Mouse (Mus musculus) T-cell, adult 66 days (primary cell): ENCODE results near the gene Cpsf6. TPM values are rescaled to one million over a fixed set of nuclear protein-coding genes. Genes with fewer than 3 reads are reported as not detected.

Experiments used
- total RNA-seq, 2 experiments: library from RNA; stranded (reverse); gene quantifications; 3 replicates in 1 of 2; 4 replicates in 1 of 2; pipeline ENCODE4 v1.2.4; 2023

Cpsf6 gene
- 10 to 100 TPM; 96.8 to 99.9 TPM for total RNA-seq

DNA sequence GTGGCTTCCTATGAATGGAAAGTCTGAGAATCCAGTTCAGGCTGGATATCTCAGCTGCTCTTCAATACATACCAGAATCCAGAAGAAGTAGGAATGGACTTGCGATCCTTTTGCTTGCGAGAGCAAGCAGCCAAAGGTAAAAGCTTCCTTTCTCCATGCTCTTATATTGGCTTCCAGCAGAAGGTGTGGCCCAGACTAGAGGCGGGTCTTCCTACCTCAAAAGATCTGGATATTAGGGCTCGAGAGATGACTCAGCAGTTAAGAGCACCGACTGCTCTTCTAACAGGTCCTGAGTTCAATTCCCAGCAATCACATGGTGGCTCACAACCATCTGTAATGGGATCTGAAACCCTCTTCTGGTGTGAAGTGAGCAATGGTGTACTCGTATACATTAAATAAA, at the start of gene Cpsf6:
Cpsf6 (minus strand) TSS at position 108 of the 400 bp plus-strand sequence.

Other genes starting within 250 kb of the Cpsf6 start
- 10 to 100 TPM; 30.7 to 32.1 TPM for gene Frs2, start 231.5 kb downstream of the Cpsf6 start, total RNA-seq
- 10 to 100 TPM; 73.9 to 79.6 TPM for gene Yeats4, start 155.5 kb downstream of the Cpsf6 start, total RNA-seq
- gene 9530003J23Rik, start 141.3 kb downstream of the Cpsf6 start, total RNA-seq, result not detected
- 10 to 100 TPM; 43.5 to 51.4 TPM for gene Lyz2, start 97.7 kb downstream of the Cpsf6 start, total RNA-seq
- gene Lyz1, start 87.1 kb downstream of the Cpsf6 start, total RNA-seq, result 1 to 10 TPM; 5.6 to 6.4 TPM
- gene Cpm, start 249.5 kb upstream of the Cpsf6 start, total RNA-seq, result 10 to 100 TPM; 10.2 to 11.5 TPM